Mouse (Mus musculus) adipocyte (in vitro differentiated cells): ENCODE results near the gene Rin2.
A peak's percentile ranks its signal among the peaks of the same experiment; 100 is the strongest.

Experiments
- DNase-seq: peaks from one replicate; pipeline ENCODE4 v3.0.0-alpha.2; 2016; ENCODE audit warnings: low spot score

Rin2 gene

GRCm38 (mm10) chr2:145675142-145675755, at the start of gene Rin2:
Gene Rin2, plus strand, starts transcription at chr2:145675215.
- peak; percentile 88 for DNase-seq

GRCm38 (mm10) chr2:145631123-145631798, 43.8 kb upstream of the Rin2 start:
- no peak for DNase-seq

- DNase-seq: no peak
Measured at GRCm38 (mm10) chr2:145631799-145632174, 43.2 kb upstream of the Rin2 start.

GRCm38 (mm10) chr2:145633811-145634210, 41.2 kb upstream of the Rin2 start:
- DNase-seq: no peak

GRCm38 (mm10) chr2:145640255-145640984, 34.6 kb upstream of the Rin2 start:
- DNase-seq: no peak

GRCm38 (mm10) chr2:145655373-145655960, 19.5 kb upstream of the Rin2 start:
- no peak for DNase-seq

GRCm38 (mm10) chr2:145656121-145656520, 18.9 kb upstream of the Rin2 start:
- DNase-seq: no peak

GRCm38 (mm10) chr2:145656716-145657115, 18.3 kb upstream of the Rin2 start:
- DNase-seq: no peak

- no peak for DNase-seq
Measured at GRCm38 (mm10) chr2:145661242-145661641, 13.8 kb upstream of the Rin2 start.

GRCm38 (mm10) chr2:145663899-145664298, 11.1 kb upstream of the Rin2 start:
- no peak for DNase-seq

- no peak for DNase-seq
Measured at GRCm38 (mm10) chr2:145664311-145664710, 10.7 kb upstream of the Rin2 start.

GRCm38 (mm10) chr2:145668135-145668534, 6.9 kb upstream of the Rin2 start:
- no peak for DNase-seq

GRCm38 (mm10) chr2:145670131-145670530, 4.9 kb upstream of the Rin2 start:
- no peak for DNase-seq

- DNase-seq: no peak
Measured at GRCm38 (mm10) chr2:145674496-145675141, 396 bp upstream of the Rin2 start.

- peak; percentile 89 for DNase-seq
Measured at GRCm38 (mm10) chr2:145675756-145676543, 935 bp downstream of the Rin2 start.

GRCm38 (mm10) chr2:145676544-145676925, 1.5 kb downstream of the Rin2 start:
- peak; percentile 81 for DNase-seq

GRCm38 (mm10) chr2:145676936-145677335, 1.9 kb downstream of the Rin2 start:
- DNase-seq: no peak

GRCm38 (mm10) chr2:145680141-145680540, 5.1 kb downstream of the Rin2 start:
- no peak for DNase-seq

GRCm38 (mm10) chr2:145680762-145681161, 5.7 kb downstream of the Rin2 start:
- DNase-seq: no peak

GRCm38 (mm10) chr2:145681626-145682025, 6.6 kb downstream of the Rin2 start:
- DNase-seq: no peak

GRCm38 (mm10) chr2:145682924-145683323, 7.9 kb downstream of the Rin2 start:
- DNase-seq: no peak
